Mouse (Mus musculus): ENCODE results near the gene Sema7a.

- TF ChIP-seq CTCF (IDR thresholded peaks at IDR 0.05; ENCODE audit: extremely low read depth, insufficient read depth, low read length) = no peak
- no peak for TF ChIP-seq POLR2A (IDR thresholded peaks at IDR 0.05; ENCODE audit: extremely low read depth, insufficient read depth, low read length)
Observed at GRCm38 (mm10) chr9:57986293-57986692, 46.4 kb downstream of the Sema7a start.
